Mouse (Mus musculus) C2C12 (cell line): ENCODE results near the gene Tmem40. TPM values are rescaled to one million over a fixed set of nuclear protein-coding genes. Genes with fewer than 3 reads are reported as not detected.

Source experiments
- H3K27me3 ChIP-seq: one replicate; pipeline ENCODE4 v1.6.1; 2011; ENCODE audit not compliant: control insufficient read depth, insufficient read depth, insufficient read length
- H3K36me3 ChIP-seq: one replicate; pipeline ENCODE4 v1.6.1; 2011; ENCODE audit not compliant: control insufficient read depth, insufficient read depth
- H3K4me3 ChIP-seq: one replicate; pipeline ENCODE4 v1.5.1; 2011; ENCODE audit warnings: mild to moderate bottlenecking, control low read depth; ENCODE audit not compliant: poor library complexity, insufficient read depth, severe bottlenecking
- H3K79me2 ChIP-seq: one replicate; pipeline ENCODE4 v1.6.1; 2011; ENCODE audit not compliant: control insufficient read depth, insufficient read depth
- H3K79me3 ChIP-seq: one replicate; pipeline ENCODE4 v1.6.1; 2011; ENCODE audit warnings: low read depth, control low read depth
- H3ac ChIP-seq: one replicate; pipeline ENCODE3; 2011; ENCODE audit warnings: low read depth; ENCODE audit not compliant: control insufficient read depth, insufficient read length
- CEBPB ChIP-seq: IDR thresholded peaks from one replicate; pipeline ENCODE4 v1.6.1; 2011; ENCODE audit warnings: low read depth, mild to moderate bottlenecking, control low read depth, moderate library complexity
- CTCF ChIP-seq: IDR thresholded peaks from one replicate; pipeline ENCODE4 v1.5.1; 2011; ENCODE audit not compliant: control insufficient read depth, insufficient read depth, insufficient read length
- FOSL1 ChIP-seq: IDR thresholded peaks from one replicate; pipeline ENCODE4 v1.8.0; 2011; ENCODE audit warnings: mild to moderate bottlenecking, low read length; ENCODE audit not compliant: poor library complexity, insufficient read depth, severe bottlenecking
- MAX ChIP-seq: IDR thresholded peaks from one replicate; pipeline ENCODE4 v1.6.1; 2011; ENCODE audit warnings: mild to moderate bottlenecking, control low read depth
- MYOD1 ChIP-seq: IDR thresholded peaks from one replicate; pipeline ENCODE4 v1.6.1; 2011; ENCODE audit warnings: low read depth; ENCODE audit not compliant: control insufficient read depth, insufficient read length
- MYOG ChIP-seq: IDR thresholded peaks from one replicate; pipeline ENCODE4 v1.6.1; 2011; ENCODE audit not compliant: control insufficient read depth, insufficient read length; ENCODE audit errors: extremely low read depth
- USF1 ChIP-seq: IDR thresholded peaks from one replicate; pipeline ENCODE4 v1.6.1; 2011; ENCODE audit warnings: low read depth, mild to moderate bottlenecking, control low read depth, moderate library complexity
- polyA plus RNA-seq: library from polyadenylated mRNA; unstranded; fragments of >200 nt; fragmentation: generic; extraction: Trizol; gene quantifications from one replicate; pipeline ENCODE4 v1.2.1, GENCODE M21; 2012; ENCODE audit warnings: missing spikeins

Gene Tmem40
- polyA plus RNA-seq, 1 experiment = not detected

DNA sequence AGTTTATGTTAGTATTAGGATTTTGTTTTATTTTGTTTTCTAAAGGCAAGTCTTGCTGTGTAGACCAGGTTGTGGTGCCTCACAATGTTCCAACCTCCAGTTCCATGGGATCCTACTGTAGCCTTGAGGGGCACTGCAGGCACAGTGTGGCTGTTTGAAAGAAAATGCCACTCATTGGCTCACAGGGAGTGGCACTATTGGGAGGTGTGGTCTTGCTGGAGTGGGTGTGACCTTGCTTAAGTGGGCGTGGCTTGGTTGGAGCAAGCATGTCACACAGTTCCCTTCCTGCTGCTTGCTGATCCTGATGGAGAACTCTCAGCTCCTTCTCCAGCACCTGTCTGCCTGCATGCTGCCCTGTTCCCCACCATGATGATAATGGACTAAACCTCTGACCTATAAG is 18.6 kb downstream of the Tmem40 start:
- TF ChIP-seq CEBPB (no peak), FOSL1 (no peak), USF1 (no peak), CTCF (no peak)
- peaks cover 28% of the 10 kb centered on the region for H3K27me3 ChIP-seq
- H3ac ChIP-seq = no peak overlapping the region
- no peaks in the 10 kb centered on the region for H3K79me2 ChIP-seq
- no peaks in the 10 kb centered on the region for H3K36me3 ChIP-seq
- H3K79me3 ChIP-seq = no peaks in the 10 kb centered on the region
- H3K4me3 ChIP-seq = no peak overlapping the region

DNA sequence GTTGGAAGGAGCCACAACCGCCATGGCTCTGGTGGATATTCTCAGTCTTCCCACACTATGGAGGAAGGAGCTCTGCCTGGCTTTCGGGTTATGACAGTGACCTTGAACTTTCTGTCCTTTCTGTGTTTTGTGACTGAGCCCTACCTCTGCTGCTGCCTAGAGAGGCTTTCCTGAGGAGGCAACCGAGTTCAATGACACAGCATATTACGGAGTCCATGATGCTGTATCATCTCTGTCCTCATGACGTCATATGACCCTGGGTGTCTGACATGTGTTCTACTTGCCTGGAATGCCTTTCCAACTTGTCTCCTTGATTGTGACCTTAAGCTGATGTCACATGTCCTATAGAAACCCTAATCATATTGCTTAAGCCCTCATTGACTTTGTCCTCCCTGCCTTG is 23.2 kb downstream of the Tmem40 start:
- Histone ChIP-seq H3K79me2 (no peaks in the 10 kb centered on the region), H3ac (no peak overlapping the region), H3K4me3 (no peak overlapping the region), H3K36me3 (no peaks in the 10 kb centered on the region), H3K27me3 (peaks cover 15% of the 10 kb centered on the region), H3K79me3 (no peaks in the 10 kb centered on the region)
- TF ChIP-seq MAX = no peak
- TF ChIP-seq USF1 = no peak
- no peak for TF ChIP-seq FOSL1
- no peak for TF ChIP-seq CEBPB
- TF ChIP-seq CTCF = no peak
- no peak for TF ChIP-seq MYOD1
- TF ChIP-seq MYOG = no peak

- Histone ChIP-seq H3K27me3 (peaks cover 16% of the 10 kb centered on the region), H3K79me2 (no peaks in the 10 kb centered on the region), H3ac (no peak overlapping the region), H3K4me3 (no peak overlapping the region), H3K79me3 (no peaks in the 10 kb centered on the region), H3K36me3 (no peaks in the 10 kb centered on the region)
- TF ChIP-seq MAX (no peak), CEBPB (no peak), FOSL1 (no peak), CTCF (no peak), MYOD1 (no peak), USF1 (no peak), MYOG (no peak)
These were observed 27.3 kb downstream of the Tmem40 start for GRCm38 (mm10) chr6:115734909-115735308.

DNA sequence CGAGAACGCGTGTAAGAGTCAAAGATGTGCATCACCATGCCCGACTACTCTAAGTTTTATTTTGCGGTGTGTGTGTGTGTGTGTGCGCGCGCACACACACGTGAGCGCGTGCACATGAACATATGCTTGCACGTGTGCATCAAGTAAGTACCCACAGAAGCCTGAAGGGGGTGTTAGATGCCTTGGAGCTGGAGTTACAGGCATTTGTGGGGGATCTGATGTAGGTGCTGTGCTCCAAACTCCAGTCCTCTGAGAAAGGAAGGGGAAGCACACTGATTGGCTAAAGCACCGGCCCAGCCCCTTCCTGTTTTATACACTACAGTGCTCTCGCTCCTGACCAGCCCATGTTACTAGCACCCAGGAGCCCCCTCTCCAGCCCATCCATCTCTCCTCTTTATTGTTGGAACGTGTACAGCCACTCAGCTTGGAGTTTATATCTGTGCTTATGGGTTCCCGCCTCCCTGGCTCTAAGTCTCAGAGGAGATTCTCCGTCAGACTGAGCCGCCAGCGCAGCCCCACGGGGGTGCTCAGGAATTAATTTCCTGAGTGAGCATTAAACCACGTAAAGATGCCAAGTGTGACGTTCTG is 29.8 kb downstream of the Tmem40 start:
- no peaks in the 10 kb centered on the region for H3K36me3 ChIP-seq
- H3ac ChIP-seq = no peak overlapping the region
- H3K79me2 ChIP-seq = no peaks in the 10 kb centered on the region
- no peak overlapping the region for H3K4me3 ChIP-seq
- TF ChIP-seq MYOD1 = no peak
- no peak for TF ChIP-seq FOSL1
- no peak for TF ChIP-seq MAX
- TF ChIP-seq MYOG = no peak
- no peak for TF ChIP-seq CTCF
- no peak for TF ChIP-seq CEBPB
- no peak for TF ChIP-seq USF1
- H3K27me3 ChIP-seq = peaks cover 27% of the 10 kb centered on the region
- no peaks in the 10 kb centered on the region for H3K79me3 ChIP-seq

- peaks cover 27% of the 10 kb centered on the region for H3K27me3 ChIP-seq
- no peak overlapping the region for H3K4me3 ChIP-seq
- no peaks in the 10 kb centered on the region for H3K79me3 ChIP-seq
These were observed 31.5 kb downstream of the Tmem40 start for GRCm38 (mm10) chr6:115730560-115731342.

DNA sequence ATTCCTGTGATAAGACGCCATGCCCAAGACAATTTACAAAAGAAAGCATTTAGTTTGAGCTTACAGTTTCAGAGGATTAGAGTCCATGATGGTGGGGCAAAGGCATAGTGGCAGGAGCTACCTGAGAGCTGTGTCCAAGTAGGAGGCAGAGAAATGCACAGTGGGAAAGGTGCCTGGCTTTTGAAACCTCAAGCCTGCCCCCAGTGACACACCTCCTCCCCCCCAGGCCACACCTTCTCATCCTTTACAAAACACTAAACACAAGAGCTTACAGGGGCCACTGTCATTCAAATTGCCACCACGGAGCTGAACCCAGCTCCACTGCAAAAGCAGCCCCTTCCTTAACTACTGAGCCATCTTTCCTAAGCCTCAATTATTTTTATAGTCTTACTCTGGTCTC is 34.6 kb downstream of the Tmem40 start:
- H3K36me3 ChIP-seq = no peaks in the 10 kb centered on the region
- no peak overlapping the region for H3K4me3 ChIP-seq
- TF ChIP-seq USF1 = no peak
- no peak for TF ChIP-seq MYOD1
- H3ac ChIP-seq = no peak overlapping the region
- no peaks in the 10 kb centered on the region for H3K79me3 ChIP-seq
- H3K27me3 ChIP-seq = peaks cover 27% of the 10 kb centered on the region
- no peaks in the 10 kb centered on the region for H3K79me2 ChIP-seq

More at GRCm38 (mm10) chr6:115730560-115731342, 31.5 kb downstream of the Tmem40 start:
- Histone ChIP-seq H3K36me3 (no peaks in the 10 kb centered on the region), H3K79me2 (no peaks in the 10 kb centered on the region), H3ac (no peak overlapping the region)
- no peak for TF ChIP-seq MYOG
- TF ChIP-seq MAX = no peak
- no peak for TF ChIP-seq FOSL1
- TF ChIP-seq CEBPB = no peak
- TF ChIP-seq USF1 = no peak
- TF ChIP-seq CTCF = no peak
- TF ChIP-seq MYOD1 = no peak
